Mouse (Mus musculus): ENCODE results near the gene Vmn1r127.
"Not testable (repeated sequence)": the region's sequence is repeated elsewhere in the genome, so short reads cannot be mapped to it uniquely, and the experiment has no call there.

Vmn1r127 gene

GRCm38 (mm10) chr7:21319761-21320160 lies at the start of gene Vmn1r127:
Gene Vmn1r127 (minus strand): TSS chr7:21319861.
- DNase-seq: not testable (repeated sequence)

GRCm38 (mm10) chr7:21361191-21361590 lies 41.5 kb upstream of the Vmn1r127 start, which contains the start of gene Vmn1r129:
Gene Vmn1r129 (minus strand): TSS chr7:21361291.
- not testable (repeated sequence) for DNase-seq

- not testable (repeated sequence) for DNase-seq
These were observed 29.4 kb upstream of the Vmn1r127 start, which contains the start of gene Vmn1r128 for GRCm38 (mm10) chr7:21349073-21349472. Gene Vmn1r128 (plus strand): TSS chr7:21349373.

GRCm38 (mm10) chr7:21301367-21301766 lies 18.3 kb downstream of the Vmn1r127 start, which contains the start of gene Vmn1r126:
Gene Vmn1r126 (minus strand): TSS chr7:21301467.
- not testable (repeated sequence) for DNase-seq

GRCm38 (mm10) chr7:21271879-21272278 lies 47.8 kb downstream of the Vmn1r127 start, which contains the start of gene Vmn1r125:
Gene Vmn1r125 (plus strand): TSS chr7:21272179.
- not testable (repeated sequence) for DNase-seq

Measured in cerebellum, adult 11-12 months (tissue).